Mouse (Mus musculus) embryo, embryonic 11 days (tissue): Measurements from ENCODE around the gene Prtn3.

Source experiments
- DNase-seq: peaks from one replicate; pipeline ENCODE4 v3.0.0-alpha.2; 2015

The Prtn3 gene

GRCm38 (mm10) chr10:79928907-79929701, 54.8 kb downstream of the Prtn3 start:
- no peak for DNase-seq

DNA sequence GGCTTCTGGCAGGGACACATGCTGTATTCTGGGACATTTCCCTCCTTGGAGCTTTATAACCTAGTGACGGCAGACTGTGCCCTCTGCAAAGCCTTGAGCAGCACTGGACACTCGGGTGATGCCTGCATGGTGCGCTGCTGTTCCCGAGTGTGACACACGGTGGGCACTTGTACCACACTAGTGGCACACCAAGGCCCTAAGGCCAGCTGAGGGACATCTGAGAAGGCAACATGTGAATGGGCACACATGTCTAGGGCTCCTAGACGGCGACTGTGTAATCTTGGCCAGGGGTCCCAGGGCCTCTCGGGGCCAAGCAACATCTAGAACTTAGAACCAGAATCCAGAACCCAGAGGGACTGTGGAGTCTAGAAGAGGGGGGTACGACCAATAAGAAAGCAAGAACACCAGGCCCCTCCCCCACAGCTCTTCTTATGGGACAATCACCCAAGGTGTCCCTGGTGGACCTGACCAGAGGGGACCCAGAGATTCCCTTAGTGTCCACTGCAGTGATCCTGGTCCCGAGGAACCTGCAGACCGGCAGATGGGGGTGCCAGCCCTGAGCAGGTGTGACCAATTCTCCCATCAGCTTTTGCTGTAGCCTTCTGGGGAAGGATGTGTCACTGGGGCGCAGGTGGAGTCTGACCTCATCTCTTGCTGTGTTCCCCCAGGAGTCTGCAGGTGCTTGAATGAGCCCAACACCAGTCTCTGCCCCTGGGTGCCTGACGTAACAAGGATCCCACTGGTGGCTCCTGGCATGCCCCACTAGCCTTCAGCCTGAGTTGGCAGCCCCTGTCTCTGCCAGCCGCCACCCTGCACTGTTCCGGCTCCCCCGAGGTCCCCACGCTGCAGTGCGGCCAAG, 55.9 kb downstream of the Prtn3 start:
- no peak for DNase-seq

DNA sequence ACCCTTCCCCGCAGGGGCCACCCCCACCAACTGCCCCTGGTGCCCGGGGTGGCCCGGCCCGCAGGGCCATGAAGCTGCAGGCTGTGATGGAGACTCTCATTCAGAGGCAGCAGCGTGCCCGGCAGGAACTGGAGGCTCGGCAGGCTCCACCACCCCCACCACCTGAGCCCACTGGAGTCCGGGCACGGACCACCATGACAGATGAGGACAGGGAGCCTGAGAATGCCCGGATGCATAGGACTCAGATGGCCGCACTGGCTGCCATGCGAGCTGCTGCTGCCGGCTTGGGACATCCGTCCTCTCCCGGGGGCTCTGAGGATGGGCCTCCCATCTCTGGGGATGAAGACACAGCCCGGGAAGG, 56.5 kb downstream of the Prtn3 start:
- DNase-seq, result no peak

GRCm38 (mm10) chr10:79931797-79932196, 57.5 kb downstream of the Prtn3 start:
- DNase-seq, result no peak

GRCm38 (mm10) chr10:79932736-79933135, 58.5 kb downstream of the Prtn3 start:
- peak; percentile 82 for DNase-seq
